Mouse (Mus musculus): ENCODE measurements at regions not wholly inside any gene's neighbourhood (a gene's known extent, or its start where the extent isn't known, plus 50 kb on each side); places are given as distances from the start of the nearest gene placed in this dataset.

DNA sequence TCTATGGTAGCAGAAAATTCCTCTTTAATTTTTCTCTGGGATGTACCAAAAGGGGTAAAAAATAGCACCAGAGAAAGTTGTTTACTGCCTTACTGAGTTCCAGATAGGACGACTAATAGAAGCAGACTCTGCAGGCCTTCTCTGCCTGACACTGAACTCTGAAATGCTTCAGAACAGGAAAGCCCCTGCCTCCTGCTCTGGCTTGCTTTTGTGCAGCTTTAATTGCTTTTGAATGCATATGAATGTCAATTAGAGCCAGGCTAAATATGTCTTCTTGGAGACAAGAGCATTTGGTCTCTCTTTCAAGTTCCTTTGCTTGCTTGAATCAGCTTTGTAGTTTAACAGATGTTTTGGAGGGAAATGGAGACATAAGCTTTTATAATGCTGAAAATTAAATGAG lies 512.5 kb upstream of the Apob start:
- H3K4me1 ChIP-seq (ENCODE audit: control insufficient read depth, insufficient read depth, low read length) = no peaks in the 10 kb centered on the region
- TF ChIP-seq POLR2A (IDR thresholded peaks at IDR 0.05; ENCODE audit: borderline replicate concordance, extremely low read depth, low read depth, low read length) = no peak
- no peak for TF ChIP-seq CTCF (IDR thresholded peaks at IDR 0.05; ENCODE audit: insufficient read depth, low read length)
- 36% methylated on average over 1 of the region's 1 CpGs for WGBS
- H3K4me3 ChIP-seq (replicated peaks; ENCODE audit: extremely low read depth, low read depth, low read length) = no peak overlapping the region
- no peak for DNase-seq

GRCm38 (mm10) chr12:7512579-7513248 lies 464.7 kb upstream of the Apob start:
- no peak for TF ChIP-seq POLR2A (IDR thresholded peaks at IDR 0.05; ENCODE audit: borderline replicate concordance, extremely low read depth, low read depth, low read length)
- TF ChIP-seq CTCF (IDR thresholded peaks at IDR 0.05; ENCODE audit: insufficient read depth, low read length) = no peak
- Histone ChIP-seq H3K4me1 (ENCODE audit: control insufficient read depth, insufficient read depth, low read length) (no peaks in the 10 kb centered on the region), H3K4me3 (replicated peaks; ENCODE audit: extremely low read depth, low read depth, low read length) (no peak overlapping the region)
- WGBS = 83% methylated on average over 12 of the region's 12 CpGs
- DNase-seq = no peak

DNA sequence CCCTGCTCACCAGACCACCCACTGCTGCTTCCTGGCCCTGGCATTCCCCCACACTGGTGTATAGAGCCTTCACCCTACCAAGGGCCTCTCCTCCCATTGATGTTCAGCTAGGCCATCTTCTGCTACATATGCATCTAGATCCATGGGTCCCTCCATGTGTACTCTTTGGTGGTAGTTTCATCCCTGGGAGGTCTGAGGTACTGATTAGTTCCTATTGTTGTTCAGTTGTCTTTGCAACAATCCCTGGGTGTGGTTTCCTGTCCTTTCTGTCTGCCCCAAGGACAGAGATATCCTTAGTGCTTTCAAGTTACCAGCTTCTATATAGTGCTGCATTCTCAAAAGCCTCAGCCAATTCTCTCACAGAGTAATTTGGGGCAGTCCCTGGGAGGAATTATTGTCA lies 440.1 kb upstream of the Apob start:
- DNase-seq = no peak
- TF ChIP-seq CTCF (IDR thresholded peaks at IDR 0.05; ENCODE audit: insufficient read depth, low read length) (no peak), POLR2A (IDR thresholded peaks at IDR 0.05; ENCODE audit: borderline replicate concordance, extremely low read depth, low read depth, low read length) (no peak)
- Histone ChIP-seq H3K4me1 (ENCODE audit: control insufficient read depth, insufficient read depth, low read length) (no peaks in the 10 kb centered on the region), H3K4me3 (replicated peaks; ENCODE audit: extremely low read depth, low read depth, low read length) (no peak overlapping the region)

DNA sequence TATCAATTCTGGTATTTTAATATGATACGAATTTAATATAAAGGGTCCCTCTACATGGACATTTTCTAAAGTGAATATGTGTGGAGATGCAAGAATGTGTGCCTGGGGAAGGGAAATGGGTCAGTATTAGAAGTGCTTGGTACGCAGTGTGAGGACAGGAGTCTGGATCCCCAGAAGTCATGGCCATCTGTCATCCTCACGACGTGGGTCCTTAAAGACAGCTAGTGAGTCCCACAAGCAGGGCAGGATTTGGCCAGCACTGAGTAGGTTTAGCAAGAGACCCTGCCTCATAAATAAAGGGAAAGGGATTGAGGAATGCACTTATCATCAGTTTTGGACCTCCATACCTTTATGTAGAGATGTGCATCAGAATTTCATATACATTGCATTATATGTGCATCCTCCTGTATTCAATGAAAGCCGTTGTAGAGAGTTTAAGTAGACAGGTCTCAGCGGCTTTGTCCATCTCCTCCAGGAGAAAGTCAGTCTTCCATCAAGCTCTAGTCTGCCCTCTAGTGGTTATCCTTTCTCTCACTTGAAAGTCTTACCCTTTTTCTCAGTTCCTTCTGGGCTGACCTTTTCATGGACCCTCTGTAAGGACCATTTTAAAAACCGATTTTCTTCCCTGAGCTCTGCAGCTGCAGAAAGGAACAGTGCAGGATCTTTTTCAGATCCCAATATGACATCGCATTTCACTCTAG lies 434.0 kb upstream of the Apob start:
- TF ChIP-seq POLR2A (IDR thresholded peaks at IDR 0.05; ENCODE audit: borderline replicate concordance, extremely low read depth, low read depth, low read length) (no peak), CTCF (IDR thresholded peaks at IDR 0.05; ENCODE audit: insufficient read depth, low read length) (peak; percentile 3; the same call in 1 of the 2 replicates)
- Histone ChIP-seq H3K4me3 (replicated peaks; ENCODE audit: extremely low read depth, low read depth, low read length) (no peak overlapping the region), H3K4me1 (ENCODE audit: control insufficient read depth, insufficient read depth, low read length) (no peaks in the 10 kb centered on the region)
- 52% methylated on average over 8 of the region's 8 CpGs for WGBS
- DNase-seq = no peak

- H3K4me3 ChIP-seq (replicated peaks; ENCODE audit: extremely low read depth, low read depth, low read length) = no peak overlapping the region
- no peak for DNase-seq
- no peaks in the 10 kb centered on the region for H3K4me1 ChIP-seq (ENCODE audit: control insufficient read depth, insufficient read depth, low read length)
- TF ChIP-seq CTCF (IDR thresholded peaks at IDR 0.05; ENCODE audit: insufficient read depth, low read length) = no peak
- no peak for TF ChIP-seq POLR2A (IDR thresholded peaks at IDR 0.05; ENCODE audit: borderline replicate concordance, extremely low read depth, low read depth, low read length)
- 92% methylated on average over 1 of the region's 1 CpGs for WGBS
These were observed 428.7 kb upstream of the Apob start for GRCm38 (mm10) chr12:7548759-7549158.

DNA sequence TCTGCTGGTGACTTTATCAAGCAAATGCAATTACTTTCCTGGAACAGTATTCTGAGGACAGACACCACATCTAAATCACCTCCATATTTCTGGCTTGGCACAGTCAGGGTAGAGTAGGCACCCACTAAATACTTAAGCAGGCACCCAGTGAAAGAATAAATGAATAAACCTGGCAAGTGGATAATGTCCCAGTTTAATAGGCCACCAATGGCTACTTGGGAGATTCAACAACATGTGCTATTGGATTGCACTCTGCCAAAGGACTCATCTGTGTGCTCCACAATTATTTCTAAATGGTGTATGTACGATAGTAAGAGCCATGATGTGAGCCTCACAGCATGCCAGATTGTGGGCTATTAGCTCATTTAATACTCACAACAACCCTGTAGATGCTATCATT lies 417.2 kb upstream of the Apob start:
- TF ChIP-seq CTCF (IDR thresholded peaks at IDR 0.05; ENCODE audit: insufficient read depth, low read length) (no peak), POLR2A (IDR thresholded peaks at IDR 0.05; ENCODE audit: borderline replicate concordance, extremely low read depth, low read depth, low read length) (no peak)
- no peak for DNase-seq
- 79% methylated on average over 1 of the region's 1 CpGs for WGBS
- no peaks in the 10 kb centered on the region for H3K4me1 ChIP-seq (ENCODE audit: control insufficient read depth, insufficient read depth, low read length)
- H3K4me3 ChIP-seq (replicated peaks; ENCODE audit: extremely low read depth, low read depth, low read length) = no peak overlapping the region

DNA sequence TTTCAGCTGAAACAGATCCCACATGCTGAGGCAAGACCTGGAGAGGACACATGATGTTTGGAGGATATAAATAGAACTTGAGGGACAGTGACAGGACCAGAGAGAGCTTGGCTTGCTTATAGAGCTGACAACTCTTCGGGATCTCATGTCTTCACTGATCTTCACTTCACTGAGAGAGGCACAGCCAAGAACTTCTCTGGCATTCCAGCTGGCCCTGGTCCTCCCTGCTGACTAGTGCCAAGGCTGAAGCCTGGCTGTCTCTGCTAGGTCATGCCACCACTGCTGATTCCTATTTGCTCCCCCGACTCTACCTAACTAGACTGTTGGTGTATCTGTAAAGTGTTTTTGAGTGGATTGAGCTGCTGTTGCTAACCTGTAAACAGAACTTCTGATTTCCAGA lies 401.4 kb upstream of the Apob start:
- no peak for DNase-seq
- Histone ChIP-seq H3K4me3 (replicated peaks; ENCODE audit: extremely low read depth, low read depth, low read length) (no peak overlapping the region), H3K4me1 (ENCODE audit: control insufficient read depth, insufficient read depth, low read length) (no peaks in the 10 kb centered on the region)
- TF ChIP-seq CTCF (IDR thresholded peaks at IDR 0.05; ENCODE audit: insufficient read depth, low read length) (no peak), POLR2A (IDR thresholded peaks at IDR 0.05; ENCODE audit: borderline replicate concordance, extremely low read depth, low read depth, low read length) (no peak)
- WGBS = 75% methylated on average over 2 of the region's 2 CpGs

DNA sequence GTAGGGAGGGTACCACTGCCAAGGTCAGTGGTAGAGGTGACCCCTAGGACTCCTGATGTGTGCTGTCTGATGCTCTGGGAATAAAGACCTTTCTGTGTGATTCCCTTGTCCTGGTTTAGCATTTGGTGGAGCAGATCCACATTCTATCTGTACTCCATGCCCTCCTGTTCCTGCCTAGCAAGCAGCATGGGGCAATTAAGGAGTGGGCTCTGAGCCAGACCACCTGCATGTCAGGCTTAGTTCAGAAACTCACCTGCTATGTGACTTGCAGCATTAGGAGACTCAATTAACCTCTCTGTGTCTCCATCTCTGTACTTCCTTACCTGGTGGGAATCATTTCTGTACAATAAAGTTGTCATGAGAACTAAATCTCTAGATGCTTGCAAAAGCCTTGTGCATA lies 389.9 kb upstream of the Apob start:
- Histone ChIP-seq H3K4me3 (replicated peaks; ENCODE audit: extremely low read depth, low read depth, low read length) (no peak overlapping the region), H3K4me1 (ENCODE audit: control insufficient read depth, insufficient read depth, low read length) (no peaks in the 10 kb centered on the region)
- no peak for TF ChIP-seq POLR2A (IDR thresholded peaks at IDR 0.05; ENCODE audit: borderline replicate concordance, extremely low read depth, low read depth, low read length)
- TF ChIP-seq CTCF (IDR thresholded peaks at IDR 0.05; ENCODE audit: insufficient read depth, low read length) = no peak
- DNase-seq = no peak

DNA sequence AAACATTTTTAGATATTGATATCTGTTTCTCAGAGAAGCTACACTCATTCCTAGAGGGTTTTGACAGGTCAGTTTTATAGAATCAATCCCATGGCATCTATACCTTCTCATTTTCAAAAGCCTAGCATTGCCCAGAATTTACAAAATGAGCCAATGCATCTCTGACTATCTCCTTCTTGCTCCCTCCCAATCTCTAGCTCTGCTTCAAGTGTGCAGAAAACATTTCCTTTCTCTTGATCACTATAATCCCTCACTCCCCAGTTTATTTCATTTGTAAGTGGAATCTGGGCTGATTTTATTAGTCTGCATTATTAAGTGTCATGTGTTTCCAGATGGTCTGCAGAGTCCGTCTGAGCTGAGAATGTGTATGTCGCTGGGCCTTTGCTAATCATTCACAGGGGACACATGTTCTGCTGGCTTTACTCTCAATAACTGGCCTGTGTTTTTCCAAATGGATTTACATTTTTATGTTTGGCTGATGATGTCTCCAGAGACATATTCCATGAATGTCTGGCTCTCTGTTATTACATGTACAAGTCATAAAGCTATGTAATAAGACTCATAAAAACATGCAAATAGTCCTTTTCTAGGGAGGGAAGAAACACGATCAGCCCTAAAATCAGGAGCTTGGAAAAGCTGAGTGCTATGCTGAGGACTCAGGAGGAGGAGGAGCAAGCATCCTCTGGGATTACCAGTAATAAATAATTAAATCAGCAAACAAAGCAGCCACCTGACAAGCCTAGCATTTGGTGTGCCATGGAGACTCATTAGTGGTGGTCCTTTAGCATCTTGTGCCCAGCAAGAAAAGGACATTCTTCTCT lies 366.0 kb upstream of the Apob start:
- no peak for TF ChIP-seq POLR2A (IDR thresholded peaks at IDR 0.05; ENCODE audit: borderline replicate concordance, extremely low read depth, low read depth, low read length)
- no peak for TF ChIP-seq CTCF (IDR thresholded peaks at IDR 0.05; ENCODE audit: insufficient read depth, low read length)
- 69% methylated on average over 3 of the region's 3 CpGs for WGBS
- Histone ChIP-seq H3K4me1 (ENCODE audit: control insufficient read depth, insufficient read depth, low read length) (no peaks in the 10 kb centered on the region), H3K4me3 (replicated peaks; ENCODE audit: extremely low read depth, low read depth, low read length) (no peak overlapping the region)
- DNase-seq = no peak
